Mouse (Mus musculus) spleen, postnatal 14 days (tissue): ENCODE results near the gene Gchfr.

ENCODE experiments used
- DNase-seq, 2 experiments: peaks; one replicate each; pipeline ENCODE4 v3.0.0; 2021 to 2022; ENCODE audit warnings: low spot score in 2 of 2

The Gchfr gene

GRCm38 (mm10) chr2:119173991-119174651 lies 6.5 kb downstream of the Gchfr start, which contains the start of gene Gm14137:
TSS of gene Gm14137 (plus strand) at chr2:119174509.
- DNase-seq = no peak

GRCm38 (mm10) chr2:119174866-119175265 lies 7.3 kb downstream of the Gchfr start:
- DNase-seq = no peak

GRCm38 (mm10) chr2:119175614-119176013 lies 8.0 kb downstream of the Gchfr start:
- DNase-seq = no peak

- DNase-seq = no peak
Measured at GRCm38 (mm10) chr2:119176761-119177160, 9.2 kb downstream of the Gchfr start.

GRCm38 (mm10) chr2:119177384-119177939 lies 9.9 kb downstream of the Gchfr start:
- no peak for DNase-seq

GRCm38 (mm10) chr2:119182914-119183313 lies 15.3 kb downstream of the Gchfr start:
- no peak for DNase-seq

- DNase-seq = peak; percentile 79 to 86
Measured at GRCm38 (mm10) chr2:119189029-119189710, 21.6 kb downstream of the Gchfr start.

GRCm38 (mm10) chr2:119190969-119191368 lies 23.4 kb downstream of the Gchfr start:
- no peak for DNase-seq

GRCm38 (mm10) chr2:119194140-119194539 lies 26.6 kb downstream of the Gchfr start:
- DNase-seq = no peak

GRCm38 (mm10) chr2:119196316-119197108 lies 28.9 kb downstream of the Gchfr start:
- DNase-seq = no peak

- DNase-seq = no peak
Measured at GRCm38 (mm10) chr2:119197493-119197892, 29.9 kb downstream of the Gchfr start.

- no peak for DNase-seq
Measured at GRCm38 (mm10) chr2:119198049-119198448, 30.5 kb downstream of the Gchfr start.

GRCm38 (mm10) chr2:119198934-119199333 lies 31.4 kb downstream of the Gchfr start:
- no peak for DNase-seq

- DNase-seq = no peak
Measured at GRCm38 (mm10) chr2:119202914-119203453, 35.4 kb downstream of the Gchfr start.

- DNase-seq = no peak
Measured at GRCm38 (mm10) chr2:119203871-119204460, 36.4 kb downstream of the Gchfr start.

- DNase-seq = no peak
Measured at GRCm38 (mm10) chr2:119207961-119208343, 40.4 kb downstream of the Gchfr start.

- peak; percentile 86 to 90 for DNase-seq
Measured at GRCm38 (mm10) chr2:119208344-119209175, 41.0 kb downstream of the Gchfr start, which contains the start of the genes Zfyve19 and Dnajc17. TSS of gene Zfyve19 (plus strand) at chr2:119208617. TSS of gene Dnajc17 (minus strand) at chr2:119208795.

- no peak for DNase-seq
Measured at GRCm38 (mm10) chr2:119209176-119209507, 41.6 kb downstream of the Gchfr start.
